ENCODE assay signal across 8 mouse cellular contexts in the genomic region with DNA sequence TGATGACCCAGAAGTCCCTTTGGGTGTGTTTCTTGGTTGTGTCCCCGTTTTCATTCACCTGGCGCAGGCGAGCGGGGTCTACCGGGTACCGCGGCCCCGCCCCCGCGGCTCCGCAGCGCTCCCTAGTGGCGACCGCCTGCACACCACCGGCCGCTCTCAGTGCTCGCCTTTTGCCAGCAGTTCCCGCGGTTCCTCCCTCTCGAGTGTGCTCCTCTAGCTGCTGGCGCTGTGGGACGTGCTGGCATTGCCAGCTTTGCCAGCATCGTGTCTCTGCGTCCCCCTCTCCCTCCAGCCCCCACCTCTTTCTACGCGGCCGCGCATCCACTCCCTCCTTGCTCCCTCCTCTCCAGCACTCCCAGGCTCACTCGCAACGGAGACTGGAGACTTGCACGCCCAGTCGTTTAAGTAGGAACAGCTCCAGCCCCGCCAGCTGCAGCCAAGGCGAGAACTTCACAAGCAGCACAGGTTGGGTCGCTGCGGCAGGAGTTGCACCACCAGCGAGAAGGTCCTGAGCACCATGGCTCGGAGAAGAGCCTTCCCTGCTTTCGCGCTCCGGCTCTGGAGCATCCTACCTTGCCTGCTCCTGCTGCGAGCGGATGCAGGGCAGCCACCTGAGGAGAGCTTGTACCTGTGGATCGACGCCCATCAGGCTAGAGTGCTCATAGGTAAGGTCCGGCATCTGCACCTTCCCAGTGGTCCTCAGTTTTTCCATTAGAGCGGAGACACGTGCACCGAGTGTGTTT. TPM values are rescaled to one million over a fixed set of nuclear protein-coding genes. Genes with fewer than 3 reads are reported as not detected.
A peak's percentile ranks its signal among the peaks of the same experiment; 100 is the strongest.
DNase-seq lines count a peak whose midpoint lies in the region; ATAC-seq lines count a peak whose summit lies in the region.

A gene (plus strand): TSS at position 135 of the 743 bp plus-strand sequence.

- H3K27ac ChIP-seq in embryonic facial prominence, embryonic 13.5 days, result peak within 1 kb of the TSS; percentile 80
- H3K27ac ChIP-seq in liver, embryonic 12.5 days, result no peak within 1 kb of the TSS

- WGBS in embryonic facial prominence, embryonic 13.5 days, result under 1% methylated on average over 49 of the region's 49 CpGs
- WGBS in liver, embryonic 12.5 days (ENCODE audit: insufficient replicate concordance), result 2% methylated on average over 49 of the region's 49 CpGs

- peak within 1 kb of the TSS; percentile 60 for H3K4me3 ChIP-seq in embryonic facial prominence, embryonic 13.5 days
- H3K4me3 ChIP-seq in liver, embryonic 12.5 days, result peak within 1 kb of the TSS; percentile 54

- H3K9ac ChIP-seq in embryonic facial prominence, embryonic 13.5 days, result peak within 1 kb of the TSS; percentile 77
- H3K9ac ChIP-seq in liver, embryonic 12.5 days, result 0 out of 2 replicates have a peak within 1 kb of the TSS, but pooled peaks have one; percentile 41

- DNase-seq in B cell, adult 2 months, result peak; percentile 88 to 90
- DNase-seq in adrenal gland, postnatal 36 days, result peak; percentile 86 to 92
- DNase-seq in heart, adult 9 months (ENCODE audit: low spot score in 2 of 2), result peak; percentile 39 to 59
- DNase-seq in kidney, adult 9 months, result peak; percentile 55
- peak; percentile 78 for DNase-seq in naive thymus-derived CD4-positive, alpha-beta T cell, adult 2 months (ENCODE audit: low read depth)
- peak; percentile 66 to 90 for DNase-seq in spleen, postnatal 4 days (ENCODE audit: low spot score in 2 of 2)

- H3K4me2 ChIP-seq in embryonic facial prominence, embryonic 13.5 days, result peak within 1 kb of the TSS; percentile 91
- H3K4me2 ChIP-seq in liver, embryonic 12.5 days, result peak within 1 kb of the TSS; percentile 79

- 0 out of 2 replicates have a peak, but pooled peaks cover 4% of the 10 kb centered on the region for H3K27me3 ChIP-seq in embryonic facial prominence, embryonic 13.5 days
- H3K27me3 ChIP-seq in liver, embryonic 12.5 days (replicated peaks), result peaks cover 34% of the 10 kb centered on the region

- H3K36me3 ChIP-seq in embryonic facial prominence, embryonic 13.5 days, result no peaks in the 10 kb centered on the region
- no peaks in the 10 kb centered on the region for H3K36me3 ChIP-seq in liver, embryonic 12.5 days

- peaks cover 33% of the 10 kb centered on the region for H3K4me1 ChIP-seq in embryonic facial prominence, embryonic 13.5 days
- H3K4me1 ChIP-seq in liver, embryonic 12.5 days, result peaks cover 13% of the 10 kb centered on the region

- no peaks in the 10 kb centered on the region for H3K9me3 ChIP-seq in embryonic facial prominence, embryonic 13.5 days
- H3K9me3 ChIP-seq in liver, embryonic 12.5 days (replicated peaks), result no peaks in the 10 kb centered on the region

- ATAC-seq in embryonic facial prominence, embryonic 13.5 days (ENCODE audit: insufficient number of reproducible peaks, insufficient read depth, low FRiP score, low TSS enrichment, low read depth), result peak; percentile 92
- peak; percentile 82 for ATAC-seq in liver, embryonic 12.5 days

RNA-seq across cellular contexts. Expression of the gene that starts here (rescaled TPM):
- under 1 TPM in 1 of 2 experiments, not detected in 1; 0.20 TPM for total RNA-seq in adrenal gland, postnatal 36 days (2021)
- 74.0 and 111 TPM in 2 replicates for polyA plus RNA-seq in embryonic facial prominence, embryonic 13.5 days (2015; fragmentation: Nextera tagmentation; extraction: Ambion mirVana)
- 0.63 and 0.73 TPM in 2 replicates for polyA plus RNA-seq in liver, embryonic 12.5 days (2016; fragmentation: Nextera tagmentation; extraction: Ambion mirVana)

Comparison
In these comparisons a context has a peak if more than half of its experiments do, and no peak if none do; other contexts are left out.
1. RNA of the gene that starts here (polyA plus RNA-seq): 74.0 to 111 TPM in embryonic facial prominence, embryonic 13.5 days; 0.63 to 0.73 TPM in liver, embryonic 12.5 days; every median in the first group is over 10 times any median in the second.
2. Peak in DNase-seq in adrenal gland, postnatal 36 days; RNA of the gene not detected or under 1 TPM.
3. Peak in ATAC-seq, H3K4me3 ChIP-seq, H3K9ac ChIP-seq and H3K4me2 ChIP-seq in liver, embryonic 12.5 days; RNA of the gene not detected or under 1 TPM.
4. Peak in every context shown above with its lines, with median percentiles within 50 percentile points of each other: DNase-seq.